Mouse (Mus musculus) lung, embryonic 15.5 days (tissue): ENCODE results near the gene Lrrc8d. TPM values are rescaled to one million over a fixed set of nuclear protein-coding genes. Genes with fewer than 3 reads are reported as not detected.
A peak's percentile ranks its signal among the peaks of the same experiment; 100 is the strongest.

Experiments used
- ATAC-seq: fragments of 200-750 bp; cut with Nextera tagmentation; 2 replicates; pipeline ENCODE4 v1.8.0; 2017; ENCODE audit warnings: moderate number of reproducible peaks, borderline replicate concordance; ENCODE audit not compliant: low FRiP score, low TSS enrichment; ENCODE audit errors: extremely low read depth
- H3K27ac ChIP-seq: fragments of 300-500 bp; sonication (generic); 2 replicates; pipeline ENCODE4 v1.5.1; 2015; ENCODE audit warnings: moderate library complexity, mild to moderate bottlenecking, inconsistent platforms
- H3K27me3 ChIP-seq: fragments of 300-500 bp; sonication (generic); 2 replicates; pipeline ENCODE4 v1.6.1; 2015; ENCODE audit warnings: inconsistent platforms
- H3K36me3 ChIP-seq: fragments of 300-500 bp; sonication (generic); 2 replicates; pipeline ENCODE4 v1.6.1; 2015; ENCODE audit warnings: inconsistent platforms
- H3K4me1 ChIP-seq: fragments of 300-500 bp; sonication (generic); 2 replicates; pipeline ENCODE4 v1.6.1; 2015; ENCODE audit warnings: inconsistent platforms
- H3K4me2 ChIP-seq: fragments of 300-500 bp; sonication (generic); 2 replicates; pipeline ENCODE4 v1.6.1; 2015; ENCODE audit warnings: inconsistent platforms, mild to moderate bottlenecking, moderate library complexity
- H3K4me3 ChIP-seq: fragments of 300-500 bp; sonication (generic); 2 replicates; pipeline ENCODE4 v1.5.1; 2015; ENCODE audit warnings: mild to moderate bottlenecking, inconsistent platforms
- H3K9ac ChIP-seq: fragments of 300-500 bp; sonication (generic); 2 replicates; pipeline ENCODE4 v1.6.1; 2015; ENCODE audit warnings: inconsistent platforms
- H3K9me3 ChIP-seq: fragments of 300-500 bp; sonication (generic); 2 replicates; pipeline ENCODE4 v1.6.1; 2016; ENCODE audit warnings: inconsistent platforms
- WGBS: fragments of 180-500 bp; shearing (Covaris S2); methylation state at CpG from one replicate; pipeline ENCODE4 v1.1.7; 2015; 5-methylcytosine and 5-hydroxymethylcytosine counted together
- polyA plus RNA-seq: library from polyadenylated mRNA; unstranded; fragments of >200 nt; fragmentation: Nextera tagmentation; extraction: Ambion mirVana; gene quantifications from 2 replicates; pipeline ENCODE4 v1.2.1, GENCODE M21; 2015

The Lrrc8d gene
- polyA plus RNA-seq, 1 experiment from 2014 or later = 21.0 TPM

DNA sequence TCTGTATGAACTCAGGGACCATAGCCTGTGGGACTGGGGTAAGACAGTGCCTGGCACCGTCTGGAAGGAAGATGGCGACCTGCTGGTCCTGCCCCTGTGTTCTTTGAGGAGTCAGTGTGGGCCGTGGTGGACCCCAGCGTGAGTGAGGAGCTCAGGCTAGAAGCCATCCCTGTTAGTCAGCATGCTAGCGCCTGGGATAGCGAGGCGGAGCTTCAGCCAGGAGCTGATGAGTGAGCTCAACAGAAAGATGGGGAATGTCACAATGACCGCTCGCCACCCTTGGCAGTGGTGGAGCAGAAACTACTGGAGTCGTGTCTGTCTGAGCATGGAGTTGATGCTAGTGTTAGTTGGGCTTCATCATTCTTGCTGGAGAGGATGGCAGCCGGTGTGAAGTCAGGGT, 109.3 kb downstream of the Lrrc8d start:
- Histone ChIP-seq H3K4me3 (no peak overlapping the region), H3K4me2 (no peak overlapping the region), H3K36me3 (peaks cover 30% of the 10 kb centered on the region), H3K9ac (no peak overlapping the region), H3K27ac (no peak overlapping the region), H3K9me3 (no peaks in the 10 kb centered on the region; the same call in 1 of the 2 replicates), H3K27me3 (no peaks in the 10 kb centered on the region), H3K4me1 (no peaks in the 10 kb centered on the region)
- 74% methylated on average over 11 of the region's 11 CpGs for WGBS
- ATAC-seq = no peak

DNA sequence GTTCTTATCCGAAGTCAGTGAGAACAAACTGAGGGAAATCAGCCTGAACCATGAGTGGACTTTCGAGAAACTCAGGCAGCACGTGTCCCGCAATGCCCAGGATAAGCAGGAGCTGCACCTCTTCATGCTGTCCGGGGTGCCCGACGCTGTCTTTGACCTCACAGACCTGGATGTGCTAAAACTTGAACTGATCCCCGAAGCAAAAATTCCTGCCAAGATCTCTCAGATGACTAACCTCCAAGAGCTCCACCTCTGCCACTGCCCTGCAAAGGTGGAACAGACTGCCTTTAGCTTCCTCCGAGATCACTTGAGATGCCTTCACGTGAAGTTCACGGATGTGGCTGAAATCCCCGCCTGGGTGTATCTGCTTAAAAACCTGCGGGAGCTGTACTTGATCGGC, 113.3 kb downstream of the Lrrc8d start:
- Histone ChIP-seq H3K4me3 (no peak overlapping the region), H3K9me3 (no peaks in the 10 kb centered on the region; the same call in 1 of the 2 replicates), H3K4me1 (peaks cover 14% of the 10 kb centered on the region), H3K36me3 (peaks cover 32% of the 10 kb centered on the region), H3K4me2 (no peak overlapping the region), H3K9ac (no peak overlapping the region), H3K27ac (no peak overlapping the region), H3K27me3 (no peaks in the 10 kb centered on the region)
- WGBS = 96% methylated on average over 14 of the region's 14 CpGs
- no peak for ATAC-seq

DNA sequence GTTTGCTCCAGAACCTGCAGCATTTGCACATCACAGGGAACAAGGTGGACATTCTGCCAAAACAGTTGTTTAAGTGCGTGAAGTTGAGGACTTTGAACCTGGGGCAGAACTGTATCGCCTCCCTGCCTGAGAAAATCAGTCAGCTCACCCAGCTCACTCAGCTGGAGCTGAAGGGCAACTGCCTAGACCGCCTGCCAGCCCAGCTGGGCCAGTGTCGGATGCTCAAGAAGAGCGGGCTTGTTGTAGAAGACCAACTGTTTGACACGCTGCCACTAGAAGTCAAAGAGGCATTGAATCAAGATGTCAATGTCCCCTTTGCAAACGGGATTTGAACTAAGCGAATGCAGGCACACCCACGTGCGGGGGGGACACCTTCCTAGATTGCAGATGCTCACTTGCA, 114.2 kb downstream of the Lrrc8d start:
- WGBS = 85% methylated on average over 10 of the region's 10 CpGs
- Histone ChIP-seq H3K27me3 (no peaks in the 10 kb centered on the region), H3K4me1 (peaks cover 16% of the 10 kb centered on the region), H3K4me3 (no peak overlapping the region), H3K9me3 (no peaks in the 10 kb centered on the region; the same call in 1 of the 2 replicates), H3K9ac (no peak overlapping the region), H3K27ac (no peak overlapping the region), H3K4me2 (no peak overlapping the region), H3K36me3 (peaks cover 32% of the 10 kb centered on the region)
- no peak for ATAC-seq

DNA sequence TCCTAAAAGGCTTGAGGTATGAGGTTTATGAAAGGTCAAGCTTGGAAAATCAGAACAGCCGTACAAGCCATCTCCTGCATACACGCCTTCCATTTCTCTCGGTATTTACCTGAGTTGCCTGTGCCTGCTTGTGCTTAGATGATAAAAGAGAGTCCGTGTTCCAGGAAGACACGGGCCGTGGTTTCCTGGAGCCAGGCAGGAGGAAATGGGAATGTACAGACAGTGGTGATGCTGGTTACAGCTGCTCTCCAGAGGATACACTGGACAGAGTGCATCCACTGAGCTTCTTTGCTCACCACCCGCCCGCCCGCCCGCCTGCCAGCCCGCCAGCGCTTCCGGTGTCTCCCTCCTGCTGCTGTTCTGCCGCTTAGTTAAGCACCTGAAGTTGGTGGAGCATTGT, 116.3 kb downstream of the Lrrc8d start:
- H3K4me3 ChIP-seq = no peak overlapping the region
- no peaks in the 10 kb centered on the region; the same call in 1 of the 2 replicates for H3K9me3 ChIP-seq
- WGBS = 73% methylated on average over 14 of the region's 14 CpGs
- H3K4me2 ChIP-seq = no peak overlapping the region
- no peak overlapping the region for H3K9ac ChIP-seq
- H3K36me3 ChIP-seq = peaks cover 32% of the 10 kb centered on the region
- H3K27ac ChIP-seq = peak overlapping the region; percentile 12; the same call in 1 of the 2 replicates
- H3K4me1 ChIP-seq = peaks cover 27% of the 10 kb centered on the region
- no peak for ATAC-seq
- H3K27me3 ChIP-seq = no peaks in the 10 kb centered on the region

DNA sequence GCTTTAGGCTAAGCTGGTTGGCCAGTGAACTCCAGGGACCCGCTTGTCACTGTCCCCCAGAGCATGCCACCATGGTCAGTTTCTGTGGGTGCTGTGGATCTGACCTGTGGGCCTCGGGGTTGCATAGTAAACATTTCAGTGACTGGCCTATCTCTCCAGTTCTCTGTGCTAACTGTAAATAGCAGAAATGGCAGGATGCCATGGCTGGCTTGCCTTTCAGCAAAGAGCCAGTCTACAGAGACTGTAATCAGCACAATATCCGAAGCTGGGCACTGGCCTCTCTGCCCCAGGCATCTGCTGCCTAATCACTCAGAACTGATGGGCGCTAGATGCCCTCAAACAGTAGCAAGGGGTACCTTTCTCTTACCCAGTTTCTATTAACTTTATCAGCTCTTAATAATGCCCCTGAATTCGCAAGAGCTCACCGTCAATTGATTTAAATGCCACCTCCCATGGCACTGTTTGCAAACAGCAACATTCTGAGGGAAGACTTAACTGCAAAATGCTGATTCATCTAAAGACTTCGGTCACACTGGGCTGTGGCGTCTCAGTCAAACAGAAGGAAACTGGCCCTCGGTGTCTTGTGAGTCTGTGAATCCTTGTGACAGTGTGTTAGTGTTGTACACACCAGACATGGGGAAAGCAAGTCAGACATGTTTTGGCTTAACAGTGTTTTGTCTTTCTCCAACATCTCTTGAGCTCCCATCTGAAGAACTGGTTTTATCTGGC, 117.6 kb downstream of the Lrrc8d start:
- H3K9me3 ChIP-seq = no peaks in the 10 kb centered on the region; the same call in 1 of the 2 replicates
- H3K27me3 ChIP-seq = no peaks in the 10 kb centered on the region
- H3K27ac ChIP-seq = no peak overlapping the region
- no peak overlapping the region for H3K9ac ChIP-seq
- WGBS = 71% methylated on average over 9 of the region's 9 CpGs
- peaks cover 30% of the 10 kb centered on the region for H3K4me1 ChIP-seq
- peaks cover 19% of the 10 kb centered on the region for H3K36me3 ChIP-seq
- no peak overlapping the region for H3K4me3 ChIP-seq
- H3K4me2 ChIP-seq = no peak overlapping the region
- ATAC-seq = no peak

DNA sequence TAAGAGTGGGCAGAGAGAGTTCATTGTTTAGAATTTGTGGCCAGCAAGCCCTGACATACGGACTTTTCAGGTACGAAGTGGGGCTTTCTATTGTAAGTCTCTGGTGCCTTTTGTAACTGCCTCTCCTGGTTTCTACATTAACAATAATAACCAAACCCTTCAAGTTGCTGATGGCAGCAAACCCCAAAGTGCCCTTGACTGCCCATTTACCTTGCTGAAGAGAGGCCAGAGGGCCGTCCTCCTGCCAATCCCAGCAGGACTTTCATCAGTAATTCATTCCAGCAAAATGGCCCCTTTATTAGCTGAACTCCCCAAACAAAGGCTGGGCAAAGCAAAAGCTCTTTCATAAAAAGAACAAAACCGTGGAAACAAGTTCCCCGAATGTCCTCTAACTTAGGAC, 118.6 kb downstream of the Lrrc8d start:
- H3K9ac ChIP-seq = no peak overlapping the region
- no peak for ATAC-seq
- no peak overlapping the region for H3K4me2 ChIP-seq
- no peaks in the 10 kb centered on the region for H3K27me3 ChIP-seq
- no peak overlapping the region for H3K27ac ChIP-seq
- no peak overlapping the region for H3K4me3 ChIP-seq
- H3K36me3 ChIP-seq = peaks cover 9% of the 10 kb centered on the region
- 68% methylated on average over 5 of the region's 5 CpGs for WGBS
- no peaks in the 10 kb centered on the region for H3K9me3 ChIP-seq
- H3K4me1 ChIP-seq = peaks cover 34% of the 10 kb centered on the region

DNA sequence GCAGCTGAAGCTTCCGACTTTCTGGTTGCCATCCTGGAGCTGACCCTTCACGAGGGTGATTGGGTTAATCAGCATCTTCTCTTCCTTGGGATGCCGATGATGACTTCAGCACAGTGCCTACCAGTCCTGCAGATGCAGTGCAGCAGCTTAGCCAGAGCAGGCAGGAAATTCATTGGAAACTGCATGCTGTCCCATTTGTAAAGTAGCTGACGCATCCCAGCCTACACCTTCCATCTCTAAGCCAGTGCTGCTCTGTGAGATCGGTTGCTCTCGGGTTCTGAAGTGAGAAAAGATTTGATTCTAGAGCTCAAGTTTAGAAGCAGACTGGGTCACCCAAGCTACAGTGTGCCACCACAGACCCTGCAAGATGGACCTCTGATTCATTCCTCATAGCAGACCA, 121.6 kb downstream of the Lrrc8d start:
- Histone ChIP-seq H3K36me3 (no peaks in the 10 kb centered on the region), H3K27me3 (no peaks in the 10 kb centered on the region), H3K4me2 (no peak overlapping the region), H3K4me1 (peaks cover 43% of the 10 kb centered on the region), H3K9ac (no peak overlapping the region), H3K27ac (no peak overlapping the region), H3K9me3 (no peaks in the 10 kb centered on the region), H3K4me3 (no peak overlapping the region)
- ATAC-seq = no peak
- WGBS = 58% methylated on average over 6 of the region's 6 CpGs

DNA sequence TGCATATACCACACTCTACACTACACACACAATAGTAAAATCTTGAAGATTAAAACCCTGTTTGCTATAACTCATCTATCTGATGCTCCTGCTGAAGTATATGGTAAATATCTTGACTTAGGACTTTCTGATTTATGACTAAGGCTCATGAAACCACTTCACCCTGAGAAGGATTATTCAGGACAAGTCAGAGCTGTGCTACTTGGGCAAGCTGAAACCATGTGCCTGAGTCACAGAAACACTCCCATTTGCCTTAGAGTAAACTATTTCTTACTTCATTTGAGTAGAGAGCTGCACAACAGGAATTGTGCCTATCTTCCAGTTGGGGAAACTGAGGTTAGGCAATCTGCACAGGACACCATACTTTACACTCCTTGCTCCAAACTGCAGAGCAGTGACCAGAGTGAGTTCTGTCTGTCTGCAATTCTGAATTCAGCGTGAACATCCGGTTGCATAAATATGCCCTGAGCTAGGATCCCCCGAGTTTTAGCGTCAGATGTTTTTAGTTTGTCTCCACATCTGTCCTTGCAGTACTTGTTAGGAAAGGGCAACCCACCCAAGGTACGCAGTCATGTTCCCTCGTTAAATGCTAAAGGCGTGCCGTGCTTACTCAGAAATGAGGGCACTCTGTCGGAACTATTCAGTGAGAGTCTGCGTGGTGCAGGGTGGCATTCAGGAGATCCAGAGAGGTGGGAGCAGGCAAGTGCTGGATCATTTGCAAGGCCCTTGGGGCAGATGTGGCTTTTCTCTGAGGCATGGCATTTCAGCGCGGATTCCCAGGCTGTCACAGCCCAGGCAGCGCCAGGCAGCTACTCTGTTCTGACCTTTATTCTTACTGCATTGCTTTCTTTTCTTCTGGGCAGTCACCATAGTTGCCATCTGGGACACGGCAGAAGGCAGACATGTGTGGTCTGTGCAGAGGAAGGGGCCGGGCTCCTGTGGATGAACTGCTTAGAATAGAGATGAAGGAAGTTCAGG, 123.0 kb downstream of the Lrrc8d start:
- ATAC-seq = no peak
- Histone ChIP-seq H3K27ac (no peak overlapping the region), H3K9ac (no peak overlapping the region), H3K4me2 (no peak overlapping the region), H3K27me3 (no peaks in the 10 kb centered on the region), H3K4me3 (no peak overlapping the region), H3K36me3 (no peaks in the 10 kb centered on the region), H3K4me1 (peaks cover 31% of the 10 kb centered on the region), H3K9me3 (no peaks in the 10 kb centered on the region)
- WGBS = 60% methylated on average over 15 of the region's 15 CpGs

DNA sequence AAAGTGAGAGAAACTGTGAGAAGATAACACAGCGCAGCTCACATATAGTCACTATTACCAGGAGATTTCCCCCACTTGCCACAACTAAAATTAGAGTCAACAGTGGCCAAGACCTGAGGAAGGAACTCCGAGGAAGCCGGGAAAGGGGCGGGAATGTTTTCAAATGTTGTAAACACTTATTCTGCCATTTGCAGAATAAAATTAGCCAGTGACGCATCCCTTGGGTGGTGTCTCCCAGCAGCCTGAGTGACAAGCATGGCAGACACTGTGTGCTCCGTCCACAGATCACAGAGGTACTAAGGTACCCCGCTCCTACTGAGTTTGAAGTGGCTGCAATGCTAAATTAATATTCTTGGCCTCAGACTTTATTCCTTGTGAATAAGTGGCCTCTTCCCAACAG, 124.5 kb downstream of the Lrrc8d start:
- 43% methylated on average over 7 of the region's 7 CpGs for WGBS
- H3K9ac ChIP-seq = no peak overlapping the region
- no peaks in the 10 kb centered on the region for H3K9me3 ChIP-seq
- no peaks in the 10 kb centered on the region for H3K36me3 ChIP-seq
- no peak overlapping the region for H3K4me3 ChIP-seq
- H3K27ac ChIP-seq = no peak overlapping the region
- ATAC-seq = no peak
- no peak overlapping the region for H3K4me2 ChIP-seq
- H3K27me3 ChIP-seq = no peaks in the 10 kb centered on the region
- peaks cover 27% of the 10 kb centered on the region for H3K4me1 ChIP-seq

DNA sequence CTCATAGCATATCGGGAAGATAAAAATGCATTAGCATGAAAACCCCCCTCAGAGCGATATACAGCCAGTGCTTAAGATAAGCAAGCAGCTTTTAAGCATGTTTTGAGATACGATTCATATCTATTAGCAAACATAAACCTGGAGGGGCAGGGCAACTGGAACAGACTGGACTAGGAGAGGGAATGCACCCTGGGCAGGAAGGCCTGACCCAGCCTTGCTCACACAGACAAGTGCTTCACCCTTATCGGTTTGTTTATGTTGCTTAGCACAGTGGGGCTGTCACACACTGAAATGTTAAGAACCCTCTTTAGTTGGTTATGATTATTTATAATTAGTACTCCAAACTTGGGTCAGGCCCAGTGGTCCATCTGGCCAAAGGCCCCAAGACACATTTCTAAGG, 125.1 kb downstream of the Lrrc8d start:
- WGBS = 26% methylated on average over 4 of the region's 4 CpGs
- Histone ChIP-seq H3K4me3 (no peak overlapping the region), H3K4me1 (peaks cover 23% of the 10 kb centered on the region), H3K9me3 (no peaks in the 10 kb centered on the region), H3K36me3 (no peaks in the 10 kb centered on the region), H3K4me2 (no peak overlapping the region), H3K27me3 (no peaks in the 10 kb centered on the region), H3K27ac (no peak overlapping the region), H3K9ac (no peak overlapping the region)
- no peak for ATAC-seq

DNA sequence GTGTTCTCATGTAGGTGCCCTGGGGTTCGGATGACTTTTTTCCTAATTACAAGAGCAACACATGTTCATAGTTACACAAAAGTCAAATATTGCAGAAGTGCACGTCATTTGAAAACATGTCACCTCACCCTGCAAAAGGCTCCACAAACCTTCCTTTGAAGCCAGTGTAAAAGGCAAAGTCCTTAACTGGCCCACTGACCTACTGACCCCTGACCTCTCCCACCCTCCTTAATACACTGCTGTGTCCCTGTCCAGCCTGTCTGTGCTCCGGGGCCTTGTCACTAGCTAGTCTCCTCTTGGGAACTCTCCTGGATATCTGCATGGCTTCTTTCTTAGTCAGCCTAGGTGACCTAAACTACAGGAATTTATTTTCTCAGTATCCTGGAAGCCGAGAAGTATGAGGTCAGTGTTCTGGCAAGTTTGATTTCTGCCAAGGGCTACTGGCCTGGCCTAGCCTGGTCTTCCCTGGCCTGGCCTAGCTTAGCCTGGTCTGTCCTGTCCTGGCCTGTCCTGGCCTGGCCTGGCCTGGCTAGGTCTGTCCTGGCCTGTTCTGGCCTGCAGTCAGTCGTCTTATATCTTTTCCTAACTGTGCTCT, 127.2 kb downstream of the Lrrc8d start:
- WGBS = 65% methylated on average over 5 of the region's 5 CpGs
- no peak for ATAC-seq

DNA sequence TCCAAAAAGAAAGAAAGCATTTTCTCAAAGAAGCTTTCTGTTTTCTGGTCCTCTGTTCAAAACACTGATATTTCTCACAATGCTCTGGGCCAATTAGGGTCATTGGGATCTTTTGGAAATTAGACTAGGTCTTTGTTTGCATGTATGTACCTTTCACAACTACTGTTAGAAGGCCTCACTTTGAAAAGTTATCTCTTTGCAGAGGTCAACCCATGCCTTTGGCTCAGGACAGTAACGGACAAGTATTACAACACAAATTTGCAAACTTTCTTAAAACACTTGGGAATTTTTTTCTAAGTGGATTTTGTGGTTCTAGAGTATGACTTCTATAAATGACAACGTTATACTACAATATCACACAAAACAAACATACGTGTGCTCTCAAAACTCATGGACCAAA, 128.3 kb downstream of the Lrrc8d start:
- ATAC-seq = no peak
- H3K4me3 ChIP-seq = no peak overlapping the region
- H3K27ac ChIP-seq = no peak overlapping the region
- H3K4me1 ChIP-seq = peaks cover 12% of the 10 kb centered on the region
- H3K36me3 ChIP-seq = no peaks in the 10 kb centered on the region
- no peaks in the 10 kb centered on the region for H3K27me3 ChIP-seq
- 83% methylated on average over 3 of the region's 3 CpGs for WGBS
- no peak overlapping the region for H3K4me2 ChIP-seq
- no peak overlapping the region for H3K9ac ChIP-seq
- no peaks in the 10 kb centered on the region for H3K9me3 ChIP-seq

More for the DNA sequence above, 127.2 kb downstream of the Lrrc8d start:
- Histone ChIP-seq H3K4me1 (peaks cover 13% of the 10 kb centered on the region), H3K36me3 (no peaks in the 10 kb centered on the region), H3K9me3 (no peaks in the 10 kb centered on the region), H3K4me3 (no peak overlapping the region), H3K4me2 (no peak overlapping the region), H3K27ac (no peak overlapping the region), H3K27me3 (no peaks in the 10 kb centered on the region), H3K9ac (no peak overlapping the region)
